ENCODE assay signal across 8 mouse cellular contexts in genomic region chr16:55838129-55838509, GRCm38 (mm10). TPM values are rescaled to one million over a fixed set of nuclear protein-coding genes. Genes with fewer than 3 reads are reported as not detected.
DNase-seq lines count a peak whose midpoint lies in the region; ATAC-seq and TF ChIP-seq lines count a peak whose summit lies in the region.

No protein-coding gene starts in this region.

- H3K9me3 ChIP-seq in liver, embryonic 11.5 days (ENCODE audit: control insufficient read depth, low read length) = no peaks in the 10 kb centered on the region
- H3K9me3 ChIP-seq in stomach, postnatal 0 days (ENCODE audit: control insufficient read depth, low read length) = no peaks in the 10 kb centered on the region

- H3K4me3 ChIP-seq in heart, adult 2 months = peak overlapping the region; percentile 90
- peak overlapping the region; percentile 80 for H3K4me3 ChIP-seq in thymus, adult 2 months (ENCODE audit: control insufficient read depth, insufficient read depth, low read length)
- H3K4me3 ChIP-seq in liver, embryonic 11.5 days (ENCODE audit: low read depth, low read length) = peak overlapping the region; percentile 70
- peak overlapping the region; percentile 52 for H3K4me3 ChIP-seq in stomach, postnatal 0 days (ENCODE audit: low read depth, low read length)

- no peaks in the 10 kb centered on the region for H3K27me3 ChIP-seq in heart, adult 2 months (ENCODE audit: control insufficient read depth, insufficient read depth, low read length)
- no peaks in the 10 kb centered on the region for H3K27me3 ChIP-seq in thymus, adult 2 months (ENCODE audit: control insufficient read depth, insufficient read depth, low read length)
- H3K27me3 ChIP-seq in liver, embryonic 11.5 days (replicated peaks; ENCODE audit: control insufficient read depth, insufficient read depth, low read length) = no peaks in the 10 kb centered on the region
- no peaks in the 10 kb centered on the region for H3K27me3 ChIP-seq in stomach, postnatal 0 days (ENCODE audit: control insufficient read depth, insufficient read depth, low read length)

- no peaks in the 10 kb centered on the region for H3K79me2 ChIP-seq in heart, adult 2 months (replicated peaks; ENCODE audit: control insufficient read depth, insufficient read depth, low read length)

- WGBS in heart, adult 2 months = 7% methylated on average over 3 of the region's 3 CpGs
- under 1% methylated on average over 3 of the region's 3 CpGs for WGBS in thymus, adult 2 months
- 15% methylated on average over 3 of the region's 3 CpGs for WGBS in liver, embryonic 11.5 days
- 2% methylated on average over 3 of the region's 3 CpGs for WGBS in stomach, postnatal 0 days

- no peaks in the 10 kb centered on the region; the same call in 1 of the 2 replicates for H3K4me1 ChIP-seq in heart, adult 2 months (ENCODE audit: control insufficient read depth, insufficient read depth, low read length)
- H3K4me1 ChIP-seq in thymus, adult 2 months (replicated peaks; ENCODE audit: control insufficient read depth, insufficient read depth, low read length) = peaks cover 8% of the 10 kb centered on the region
- H3K4me1 ChIP-seq in liver, embryonic 11.5 days (replicated peaks; ENCODE audit: control insufficient read depth, insufficient read depth, low read length) = no peaks in the 10 kb centered on the region
- no peaks in the 10 kb centered on the region for H3K4me1 ChIP-seq in stomach, postnatal 0 days (replicated peaks; ENCODE audit: control insufficient read depth, insufficient read depth)

- peaks cover 3% of the 10 kb centered on the region; the same call in 1 of the 2 replicates for H3K36me3 ChIP-seq in heart, adult 2 months (ENCODE audit: control insufficient read depth, insufficient read depth, low read length)
- H3K36me3 ChIP-seq in thymus, adult 2 months (ENCODE audit: control insufficient read depth, insufficient read depth, low read length) = no peaks in the 10 kb centered on the region
- no peaks in the 10 kb centered on the region for H3K36me3 ChIP-seq in liver, embryonic 11.5 days (ENCODE audit: control insufficient read depth, insufficient read depth, low read length)
- no peaks in the 10 kb centered on the region for H3K36me3 ChIP-seq in stomach, postnatal 0 days (ENCODE audit: control insufficient read depth, insufficient read depth, low read length)

- H3K27ac ChIP-seq in heart, adult 2 months = peak overlapping the region; percentile 99
- no peak overlapping the region for H3K27ac ChIP-seq in thymus, adult 2 months (ENCODE audit: control insufficient read depth, insufficient read depth, low read length)
- peak overlapping the region; percentile 78; the same call in 1 of the 2 replicates for H3K27ac ChIP-seq in liver, embryonic 11.5 days (ENCODE audit: low read depth, low read length)
- H3K27ac ChIP-seq in stomach, postnatal 0 days (replicated peaks) = peak overlapping the region; percentile 90; the same call in 1 of the 2 replicates

- ATAC-seq in liver, embryonic 11.5 days (replicated peaks; ENCODE audit: low FRiP score) = no peak
- no peak for ATAC-seq in stomach, postnatal 0 days (ENCODE audit: low FRiP score, low TSS enrichment)

- DNase-seq in heart, adult 2 months = no peak
- DNase-seq in heart, postnatal 4 days = no peak
- DNase-seq in thymus, adult 2 months = no peak
- no peak for DNase-seq in thymus, postnatal 36 days
- DNase-seq in liver, embryonic 11.5 days (ENCODE audit: low spot score) = no peak
- no peak for DNase-seq in stomach, postnatal 0 days (ENCODE audit: low spot score)
- DNase-seq in yolk sac, embryonic 10.5 days (ENCODE audit: low spot score) = no peak
- no peak for DNase-seq in cerebellum, adult 9-10 months

- H3K4me2 ChIP-seq in liver, embryonic 11.5 days = peak overlapping the region; percentile 71
- H3K4me2 ChIP-seq in stomach, postnatal 0 days (replicated peaks; ENCODE audit: low read depth) = peak overlapping the region; percentile 72

- intact Hi-C loops in heart, adult 2 months (cut with DNase I) = loop anchor here (1.0 kb wide), 1 partner anchor 18 kb away; no protein-coding TSS in a partner anchor

- TF ChIP-seq EP300 in heart, adult 2 months (IDR thresholded peaks at IDR 0.05; ENCODE audit: insufficient read depth, low read depth, low read length) = no peak
- TF ChIP-seq EP300 in stomach, postnatal 0 days (optimal IDR thresholded peaks at IDR 0.05) = no peak

- H3K9ac ChIP-seq in heart, adult 2 months (ENCODE audit: low read depth, low read length) = peak overlapping the region; percentile 96
- peak overlapping the region; percentile 89 for H3K9ac ChIP-seq in liver, embryonic 11.5 days (ENCODE audit: low read depth, low read length)
- peak overlapping the region; percentile 81 for H3K9ac ChIP-seq in stomach, postnatal 0 days (ENCODE audit: low read length)

- TF ChIP-seq POLR2A in heart, adult 2 months (IDR thresholded peaks at IDR 0.05; ENCODE audit: insufficient read depth, low read depth, low read length) = no peak
- TF ChIP-seq POLR2A in thymus, adult 2 months (IDR thresholded peaks at IDR 0.05; ENCODE audit: control insufficient read depth, extremely low read depth, insufficient read depth, low read length, poor library complexity) = no peak

- no peak for TF ChIP-seq CTCF in heart, adult 2 months (IDR thresholded peaks at IDR 0.05)
- TF ChIP-seq CTCF in thymus, adult 2 months (IDR thresholded peaks at IDR 0.05; ENCODE audit: borderline replicate concordance, control insufficient read depth, extremely low read depth, insufficient read depth, low read length, poor library complexity) = no peak
- no peak for TF ChIP-seq CTCF in stomach, postnatal 0 days (IDR thresholded peaks at IDR 0.05; ENCODE audit: low read depth)

RNA-seq across cellular contexts. Expression of gene Nfkbiz, which starts 0.6 kb away (rescaled TPM):
- total RNA-seq in heart, adult 2 months (2021) = 1 to 10 TPM; 2.1 to 2.3 TPM
- 2.8 and 3.4 TPM in 2 replicates for polyA plus RNA-seq in heart, adult 2 months (2012; rRNA removed)
- total RNA-seq in heart, postnatal 4 days (2021) = 1 to 10 TPM; 3.8 to 3.9 TPM
- polyA plus RNA-seq in thymus, adult 2 months (2012; rRNA removed) = 21.1 and 21.3 TPM in 2 replicates
- 4.5 and 4.6 TPM in 2 replicates for polyA plus RNA-seq in liver, embryonic 11.5 days (2014; fragmentation: Nextera tagmentation; extraction: Ambion mirVana)
- 9.0 and 9.1 TPM in 2 replicates for polyA plus RNA-seq in stomach, postnatal 0 days (2015; fragmentation: Nextera tagmentation; extraction: Ambion mirVana)

RNA-seq across cellular contexts. Expression of gene Nxpe3, which starts 57.0 kb away (rescaled TPM):
- under 1 TPM; 0.43 to 0.44 TPM for total RNA-seq in heart, adult 2 months (2021)
- 0.51 and 0.82 TPM in 2 replicates for polyA plus RNA-seq in heart, adult 2 months (2012; rRNA removed)
- under 1 TPM; 0.50 to 0.55 TPM for total RNA-seq in heart, postnatal 4 days (2021)
- polyA plus RNA-seq in thymus, adult 2 months (2012; rRNA removed) = 5.2 and 6.0 TPM in 2 replicates
- 0.73 and 0.93 TPM in 2 replicates for polyA plus RNA-seq in liver, embryonic 11.5 days (2014; fragmentation: Nextera tagmentation; extraction: Ambion mirVana)
- 0.11 and 0.16 TPM in 2 replicates for polyA plus RNA-seq in stomach, postnatal 0 days (2015; fragmentation: Nextera tagmentation; extraction: Ambion mirVana)
